Mouse (Mus musculus) cortical plate, adult 2 months (tissue): ENCODE measurements at regions not wholly inside any gene's neighbourhood (a gene's known extent, or its start where the extent isn't known, plus 50 kb on each side); places are given as distances from the start of the nearest gene placed in this dataset.

Experiments
- H3K27ac ChIP-seq: fragments of 200-500 bp; 2 replicates; pipeline ENCODE4 v1.5.1; 2012; ENCODE audit warnings: low read length, control low read depth, inconsistent platforms; ENCODE audit not compliant: insufficient read depth
- H3K4me1 ChIP-seq: fragments of 200-500 bp; 2 replicates; pipeline ENCODE4 v1.6.1; 2011; ENCODE audit warnings: low read length; ENCODE audit not compliant: control insufficient read depth, insufficient read depth
- H3K4me3 ChIP-seq: fragments of 200-500 bp; 2 replicates; pipeline ENCODE4 v1.5.1; 2011; ENCODE audit warnings: mild to moderate bottlenecking, low read length, control low read depth; ENCODE audit not compliant: insufficient read depth
- CTCF ChIP-seq: fragments of 200-500 bp; IDR thresholded peaks from 2 replicates; pipeline ENCODE4 v1.5.1; 2011; ENCODE audit warnings: mild to moderate bottlenecking, control low read depth, low read length; ENCODE audit not compliant: insufficient read depth; ENCODE audit errors: extremely low read depth
- POLR2A ChIP-seq: fragments of 200-500 bp; IDR thresholded peaks from 2 replicates; pipeline ENCODE4 v1.6.1; 2011; ENCODE audit warnings: mild to moderate bottlenecking, low read length, control low read depth; ENCODE audit not compliant: insufficient read depth; ENCODE audit errors: extremely low read depth

GRCm38 (mm10) chr6:51771001-51771400 is 241.3 kb downstream of the Skap2 start:
- H3K4me3 ChIP-seq, result no peak overlapping the region
- H3K4me1 ChIP-seq, result no peaks in the 10 kb centered on the region
- no peak overlapping the region for H3K27ac ChIP-seq
- TF ChIP-seq CTCF (no peak), POLR2A (no peak)

- H3K27ac ChIP-seq, result no peak overlapping the region
- H3K4me1 ChIP-seq, result no peaks in the 10 kb centered on the region
- no peak overlapping the region for H3K4me3 ChIP-seq
- no peak for TF ChIP-seq POLR2A
- no peak for TF ChIP-seq CTCF
Measured at GRCm38 (mm10) chr6:51771424-51771823, 240.9 kb downstream of the Skap2 start.

DNA sequence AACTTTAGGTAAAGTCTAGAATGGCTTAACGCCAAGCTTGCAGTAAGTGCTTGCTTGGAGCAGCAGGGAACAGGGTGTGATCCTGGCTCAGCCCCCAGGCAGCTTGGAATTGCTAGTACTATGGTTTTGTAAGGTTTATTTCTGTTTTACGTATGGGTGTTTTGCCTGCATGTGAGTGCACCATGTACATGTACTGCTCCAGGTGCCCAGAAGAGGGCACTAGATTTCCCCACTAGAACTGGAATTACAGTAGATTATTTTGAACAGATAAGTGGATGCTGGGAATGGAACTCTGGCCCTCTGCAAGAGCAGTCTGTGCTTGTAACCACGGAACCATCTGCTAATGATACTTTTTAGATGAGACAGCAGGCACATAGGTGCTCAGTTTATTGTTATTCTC is 237.6 kb downstream of the Skap2 start:
- Histone ChIP-seq H3K4me3 (no peak overlapping the region), H3K4me1 (no peaks in the 10 kb centered on the region), H3K27ac (no peak overlapping the region)
- TF ChIP-seq CTCF, result 0 out of 2 replicates have a peak, but pooled peaks have one; percentile 1
- no peak for TF ChIP-seq POLR2A

DNA sequence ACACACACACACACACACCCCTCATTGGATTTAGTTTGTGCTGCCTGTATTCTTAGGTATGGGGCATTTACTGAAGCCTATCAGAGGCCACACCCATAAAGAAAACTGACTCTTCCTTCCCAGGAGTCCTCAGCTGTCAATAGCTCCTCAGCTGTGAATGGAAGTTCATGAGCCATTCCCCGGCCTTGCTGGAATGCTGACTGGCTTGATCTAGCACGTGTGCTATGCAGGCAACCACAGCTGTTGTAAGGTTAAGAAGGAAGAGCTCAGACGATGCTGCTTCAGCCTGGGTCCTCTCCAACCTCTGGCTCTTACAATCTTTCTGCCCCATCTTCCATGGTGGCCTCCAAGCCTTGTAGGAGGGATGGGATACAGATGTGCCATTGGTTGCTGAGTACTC is 226.7 kb downstream of the Skap2 start:
- Histone ChIP-seq H3K4me1 (no peaks in the 10 kb centered on the region), H3K27ac (no peak overlapping the region), H3K4me3 (no peak overlapping the region)
- no peak for TF ChIP-seq CTCF
- TF ChIP-seq POLR2A, result no peak

GRCm38 (mm10) chr6:51786836-51787235 is 225.5 kb downstream of the Skap2 start:
- no peak overlapping the region for H3K27ac ChIP-seq
- no peaks in the 10 kb centered on the region for H3K4me1 ChIP-seq
- TF ChIP-seq POLR2A, result no peak
- no peak for TF ChIP-seq CTCF
- H3K4me3 ChIP-seq, result no peak overlapping the region

DNA sequence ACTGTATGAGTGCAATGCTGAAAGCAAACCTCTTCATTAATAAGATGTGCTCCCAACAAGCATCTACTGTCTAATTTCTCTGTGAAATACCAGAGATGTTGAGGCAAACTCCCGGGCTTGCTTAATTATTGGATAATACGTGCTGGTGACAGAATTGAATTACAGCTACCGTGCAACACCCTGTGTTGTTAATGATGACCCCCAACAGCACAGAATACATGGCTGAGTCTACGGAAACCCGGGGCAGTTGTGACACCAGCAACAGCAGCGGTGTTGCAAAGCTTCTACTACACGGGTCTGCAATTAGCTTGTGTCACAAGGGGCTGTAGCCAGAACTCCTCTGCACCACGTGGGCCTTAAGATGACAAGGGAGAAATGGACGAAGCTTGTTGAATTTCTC is 224.2 kb downstream of the Skap2 start:
- no peak overlapping the region for H3K4me3 ChIP-seq
- H3K4me1 ChIP-seq, result no peaks in the 10 kb centered on the region
- H3K27ac ChIP-seq, result no peak overlapping the region
- no peak for TF ChIP-seq POLR2A
- TF ChIP-seq CTCF, result no peak

GRCm38 (mm10) chr6:51790293-51790692 is 222.1 kb downstream of the Skap2 start:
- no peaks in the 10 kb centered on the region for H3K4me1 ChIP-seq
- no peak overlapping the region for H3K4me3 ChIP-seq
- TF ChIP-seq CTCF (no peak), POLR2A (no peak)
- no peak overlapping the region for H3K27ac ChIP-seq

DNA sequence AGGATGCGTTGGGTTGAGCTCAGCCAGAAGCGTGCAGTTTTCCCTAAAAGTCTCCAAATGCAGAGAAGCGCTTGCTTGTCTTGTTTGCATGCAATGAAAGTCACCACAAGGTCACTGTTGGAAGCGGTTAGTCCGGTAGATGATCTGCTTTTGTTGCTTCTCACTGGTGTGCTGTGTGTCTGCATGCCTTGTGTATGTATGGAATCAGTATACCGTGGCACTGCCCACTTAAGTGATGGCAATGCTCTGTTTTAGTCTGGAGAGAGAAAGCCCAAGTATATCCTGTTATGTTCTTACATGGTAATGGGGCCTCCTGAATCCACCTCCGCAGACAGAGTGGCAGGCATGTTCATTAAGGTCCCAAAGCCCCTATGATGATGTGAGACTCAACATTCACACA is 221.7 kb downstream of the Skap2 start:
- no peak for TF ChIP-seq POLR2A
- TF ChIP-seq CTCF, result no peak
- H3K27ac ChIP-seq, result no peak overlapping the region
- H3K4me3 ChIP-seq, result no peak overlapping the region
- H3K4me1 ChIP-seq, result no peaks in the 10 kb centered on the region

GRCm38 (mm10) chr6:51795300-51795699 is 217.0 kb downstream of the Skap2 start:
- peak; percentile 24; the same call in 1 of the 2 replicates for TF ChIP-seq CTCF
- no peak for TF ChIP-seq POLR2A
- no peak overlapping the region for H3K4me3 ChIP-seq
- H3K27ac ChIP-seq, result no peak overlapping the region
- H3K4me1 ChIP-seq, result no peaks in the 10 kb centered on the region

DNA sequence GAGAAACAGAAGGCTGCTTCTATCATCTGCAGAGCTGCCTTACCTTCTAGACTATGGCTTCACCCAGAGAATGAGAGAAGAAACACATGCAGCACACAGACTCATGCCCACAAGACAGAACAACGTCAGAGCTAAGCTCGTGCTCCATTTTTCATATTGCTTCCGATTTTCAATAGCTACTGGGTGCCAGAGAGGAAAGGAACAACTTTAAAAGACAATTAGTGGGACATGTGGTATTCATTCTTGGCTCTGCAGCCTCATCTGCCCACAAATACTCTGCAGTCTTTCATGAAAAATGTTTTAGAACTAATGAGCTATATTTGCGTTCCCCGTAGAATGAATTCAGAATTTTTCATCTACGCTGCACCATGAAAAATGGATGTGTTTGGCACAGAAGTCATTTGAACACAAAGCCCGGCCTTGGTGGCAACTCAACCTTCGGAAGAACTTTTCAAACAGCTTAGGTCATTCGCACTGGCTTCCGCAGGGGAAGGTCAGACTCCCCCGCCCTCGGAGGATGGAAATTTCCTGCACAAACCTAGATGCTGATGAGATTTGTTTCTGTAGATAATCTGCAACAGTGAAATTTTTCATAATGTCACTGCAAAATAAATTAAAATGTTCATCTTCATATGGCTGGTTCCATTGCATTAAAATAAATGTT is 213.6 kb downstream of the Skap2 start:
- Histone ChIP-seq H3K4me3 (no peak overlapping the region), H3K4me1 (no peaks in the 10 kb centered on the region), H3K27ac (no peak overlapping the region)
- no peak for TF ChIP-seq POLR2A
- no peak for TF ChIP-seq CTCF

GRCm38 (mm10) chr6:51805656-51806055 is 206.7 kb downstream of the Skap2 start:
- TF ChIP-seq CTCF (no peak), POLR2A (no peak)
- Histone ChIP-seq H3K4me1 (no peaks in the 10 kb centered on the region), H3K27ac (no peak overlapping the region), H3K4me3 (no peak overlapping the region)
